Mouse (Mus musculus): Measurements from ENCODE around the gene Hoxa4. TPM values are rescaled to one million over a fixed set of nuclear protein-coding genes. Genes with fewer than 3 reads are reported as not detected.

The Hoxa4 gene
- polyA plus RNA-seq, 1 experiment from 2014 or later: 0.30 TPM

GRCm38 (mm10) chr6:52205221-52205620 is 13.7 kb upstream of the Hoxa4 start:
- Histone ChIP-seq H3K27ac (no peak overlapping the region), H3K9ac (no peak overlapping the region), H3K4me1 (replicated peaks) (peaks cover 8% of the 10 kb centered on the region; the same call in 1 of the 2 replicates), H3K4me2 (no peak overlapping the region), H3K36me3 (no peaks in the 10 kb centered on the region), H3K4me3 (replicated peaks) (no peak overlapping the region), H3K27me3 (peaks cover 100% of the 10 kb centered on the region), H3K9me3 (replicated peaks) (no peaks in the 10 kb centered on the region)
- ATAC-seq (ENCODE audit: low read depth) (no peak), DNase-seq (no peak)
- WGBS (ENCODE audit: insufficient replicate concordance): 11% methylated on average over 14 of the region's 14 CpGs

- ATAC-seq (ENCODE audit: low read depth) (no peak), DNase-seq (no peak)
- H3K4me3 ChIP-seq (replicated peaks): peak within 1 kb of the TSS; percentile 53
- peak within 1 kb of the TSS; percentile 59 for H3K9ac ChIP-seq
- no peak within 1 kb of the TSS for H3K27ac ChIP-seq
- no peaks in the 10 kb centered on the region for H3K36me3 ChIP-seq
- H3K4me2 ChIP-seq: peak within 1 kb of the TSS; percentile 63
- no peaks in the 10 kb centered on the region for H3K9me3 ChIP-seq (replicated peaks)
- peaks cover 8% of the 10 kb centered on the region; the same call in 1 of the 2 replicates for H3K4me1 ChIP-seq (replicated peaks)
- under 1% methylated on average over 65 of the region's 65 CpGs for WGBS (ENCODE audit: insufficient replicate concordance)
- peaks cover 100% of the 10 kb centered on the region for H3K27me3 ChIP-seq
Observed at GRCm38 (mm10) chr6:52204050-52204752, 12.6 kb upstream of the Hoxa4 start, which contains the start of gene Hoxa5. Hoxa5 (minus strand) TSS chr6:52204587.

GRCm38 (mm10) chr6:52203371-52204049 is 12.0 kb upstream of the Hoxa4 start:
- Histone ChIP-seq H3K4me1 (replicated peaks) (peaks cover 8% of the 10 kb centered on the region; the same call in 1 of the 2 replicates), H3K36me3 (no peaks in the 10 kb centered on the region), H3K27me3 (peaks cover 100% of the 10 kb centered on the region), H3K9ac (peak overlapping the region; percentile 59), H3K27ac (no peak overlapping the region), H3K4me2 (peak overlapping the region; percentile 63), H3K4me3 (replicated peaks) (peak overlapping the region; percentile 53), H3K9me3 (replicated peaks) (no peaks in the 10 kb centered on the region)
- 1% methylated on average over 46 of the region's 46 CpGs for WGBS (ENCODE audit: insufficient replicate concordance)
- DNase-seq (no peak), ATAC-seq (ENCODE audit: low read depth) (no peak)

GRCm38 (mm10) chr6:52203121-52203370 is 11.5 kb upstream of the Hoxa4 start:
- Histone ChIP-seq H3K27me3 (peaks cover 100% of the 10 kb centered on the region), H3K4me2 (peak overlapping the region; percentile 63), H3K4me3 (replicated peaks) (peak overlapping the region; percentile 53), H3K4me1 (replicated peaks) (peaks cover 8% of the 10 kb centered on the region; the same call in 1 of the 2 replicates), H3K27ac (no peak overlapping the region), H3K9me3 (replicated peaks) (no peaks in the 10 kb centered on the region), H3K36me3 (no peaks in the 10 kb centered on the region), H3K9ac (peak overlapping the region; percentile 59; the same call in 1 of the 2 replicates)
- no peak for ATAC-seq (ENCODE audit: low read depth)
- DNase-seq: no peak
- under 1% methylated on average over 10 of the region's 10 CpGs for WGBS (ENCODE audit: insufficient replicate concordance)

GRCm38 (mm10) chr6:52202362-52203120 is 11.0 kb upstream of the Hoxa4 start:
- WGBS (ENCODE audit: insufficient replicate concordance): 17% methylated on average over 22 of the region's 22 CpGs
- Histone ChIP-seq H3K9me3 (replicated peaks) (no peaks in the 10 kb centered on the region), H3K27me3 (peaks cover 100% of the 10 kb centered on the region), H3K4me2 (peak overlapping the region; percentile 63), H3K4me1 (replicated peaks) (peaks cover 8% of the 10 kb centered on the region; the same call in 1 of the 2 replicates), H3K27ac (no peak overlapping the region), H3K9ac (no peak overlapping the region; the same call in 1 of the 2 replicates), H3K4me3 (replicated peaks) (peak overlapping the region; percentile 53), H3K36me3 (no peaks in the 10 kb centered on the region)
- DNase-seq: no peak
- no peak for ATAC-seq (ENCODE audit: low read depth)

GRCm38 (mm10) chr6:52201269-52201668 is 9.7 kb upstream of the Hoxa4 start:
- Histone ChIP-seq H3K9ac (no peak overlapping the region), H3K27ac (no peak overlapping the region), H3K4me3 (replicated peaks) (no peak overlapping the region), H3K4me2 (no peak overlapping the region), H3K27me3 (peaks cover 100% of the 10 kb centered on the region), H3K4me1 (replicated peaks) (peaks cover 8% of the 10 kb centered on the region; the same call in 1 of the 2 replicates), H3K9me3 (replicated peaks) (no peaks in the 10 kb centered on the region), H3K36me3 (no peaks in the 10 kb centered on the region)
- 67% methylated on average over 1 of the region's 1 CpGs for WGBS (ENCODE audit: insufficient replicate concordance)
- ATAC-seq (ENCODE audit: low read depth) (no peak), DNase-seq (no peak)

GRCm38 (mm10) chr6:52200751-52201250 is 9.2 kb upstream of the Hoxa4 start:
- DNase-seq (no peak), ATAC-seq (ENCODE audit: low read depth) (no peak)
- 39% methylated on average over 10 of the region's 10 CpGs for WGBS (ENCODE audit: insufficient replicate concordance)
- Histone ChIP-seq H3K27ac (no peak overlapping the region), H3K4me2 (no peak overlapping the region), H3K27me3 (peaks cover 100% of the 10 kb centered on the region), H3K36me3 (no peaks in the 10 kb centered on the region), H3K9me3 (replicated peaks) (no peaks in the 10 kb centered on the region), H3K4me3 (replicated peaks) (no peak overlapping the region), H3K9ac (no peak overlapping the region), H3K4me1 (replicated peaks) (peaks cover 8% of the 10 kb centered on the region; the same call in 1 of the 2 replicates)

GRCm38 (mm10) chr6:52200073-52200750 is 8.7 kb upstream of the Hoxa4 start:
- H3K9ac ChIP-seq: no peak overlapping the region
- H3K9me3 ChIP-seq (replicated peaks): no peaks in the 10 kb centered on the region
- H3K4me1 ChIP-seq (replicated peaks): peaks cover 8% of the 10 kb centered on the region; the same call in 1 of the 2 replicates
- ATAC-seq (ENCODE audit: low read depth): no peak
- H3K4me2 ChIP-seq: no peak overlapping the region
- DNase-seq: no peak
- no peak overlapping the region; the same call in 1 of the 2 replicates for H3K27ac ChIP-seq
- peaks cover 100% of the 10 kb centered on the region for H3K27me3 ChIP-seq
- no peak overlapping the region for H3K4me3 ChIP-seq (replicated peaks)
- 35% methylated on average over 29 of the region's 30 CpGs for WGBS (ENCODE audit: insufficient replicate concordance)
- H3K36me3 ChIP-seq: no peaks in the 10 kb centered on the region

- no peak for ATAC-seq (ENCODE audit: low read depth)
Observed at GRCm38 (mm10) chr6:52197271-52197670, 5.7 kb upstream of the Hoxa4 start.

GRCm38 (mm10) chr6:52196811-52197210 is 5.3 kb upstream of the Hoxa4 start:
- no peaks in the 10 kb centered on the region for H3K9me3 ChIP-seq (replicated peaks)
- no peak overlapping the region for H3K4me3 ChIP-seq (replicated peaks)
- ATAC-seq (ENCODE audit: low read depth) (no peak), DNase-seq (no peak)
- H3K9ac ChIP-seq: no peak overlapping the region
- no peak overlapping the region for H3K4me2 ChIP-seq
- H3K27me3 ChIP-seq: peaks cover 99% of the 10 kb centered on the region
- 18% methylated on average over 9 of the region's 9 CpGs for WGBS (ENCODE audit: insufficient replicate concordance)
- H3K27ac ChIP-seq: no peak overlapping the region
- H3K4me1 ChIP-seq (replicated peaks): peaks cover 7% of the 10 kb centered on the region
- H3K36me3 ChIP-seq: no peaks in the 10 kb centered on the region

More at GRCm38 (mm10) chr6:52197271-52197670, 5.7 kb upstream of the Hoxa4 start:
- 11% methylated on average over 10 of the region's 10 CpGs for WGBS (ENCODE audit: insufficient replicate concordance)
- Histone ChIP-seq H3K27ac (no peak overlapping the region), H3K9ac (no peak overlapping the region), H3K4me1 (replicated peaks) (peaks cover 2% of the 10 kb centered on the region), H3K9me3 (replicated peaks) (no peaks in the 10 kb centered on the region), H3K4me2 (no peak overlapping the region), H3K36me3 (no peaks in the 10 kb centered on the region), H3K4me3 (replicated peaks) (no peak overlapping the region), H3K27me3 (peaks cover 99% of the 10 kb centered on the region)
- no peak for DNase-seq
